Mouse (Mus musculus) MEL (cell line): ENCODE data around the gene Tmem8. TPM values are rescaled to one million over a fixed set of nuclear protein-coding genes. Genes with fewer than 3 reads are reported as not detected.

ENCODE experiments used
- DNase-seq: peaks from one replicate; pipeline ENCODE4 v3.0.0; 2011; ENCODE audit warnings: low read depth, low spot score
- H3K27ac ChIP-seq: 2 replicates; pipeline ENCODE4 v1.5.1; 2012; ENCODE audit warnings: low read depth, mild to moderate bottlenecking, control low read depth, low read length, moderate library complexity; ENCODE audit not compliant: control insufficient read depth
- H3K27me3 ChIP-seq, 2 experiments: fragments of 150-350 bp in 1 of 2; sonication (generic) in 1 of 2; 2 replicates each; pipeline ENCODE4 v1.6.1; 2012; ENCODE audit warnings: low read length in 2 of 2, mild to moderate bottlenecking in 2 of 2, improper control_type of control experiment in 1 of 2, moderate library complexity in 1 of 2; ENCODE audit not compliant: insufficient read depth in 2 of 2, control insufficient read depth in 1 of 2
- H3K36me3 ChIP-seq, 2 experiments: 2 replicates each; pipeline ENCODE4 v1.6.1; 2012 to 2014; ENCODE audit warnings: low read length in 2 of 2, improper control_type of control experiment in 1 of 2, inconsistent platforms in 1 of 2, mild to moderate bottlenecking in 1 of 2; ENCODE audit not compliant: insufficient read depth in 2 of 2, control insufficient read depth in 1 of 2
- H3K4me1 ChIP-seq, 2 experiments: fragments of 150-350 bp in 1 of 2; sonication (generic) in 1 of 2; 2 replicates each; pipeline ENCODE4 v1.6.1; 2012; ENCODE audit warnings: low read length in 2 of 2, improper control_type of control experiment in 1 of 2, mild to moderate bottlenecking in 1 of 2; ENCODE audit not compliant: insufficient read depth in 2 of 2, control insufficient read depth in 1 of 2
- H3K4me3 ChIP-seq, 2 experiments: fragments of 150-350 bp in 1 of 2; sonication (generic) in 1 of 2; 2 replicates each; pipeline ENCODE4 v1.5.1; 2012; ENCODE audit warnings: low read depth in 2 of 2, low read length in 2 of 2, mild to moderate bottlenecking in 2 of 2, moderate library complexity in 2 of 2, control low read depth in 1 of 2, improper control_type of control experiment in 1 of 2; ENCODE audit not compliant: control insufficient read depth in 1 of 2, insufficient read depth in 1 of 2
- H3K79me2 ChIP-seq: 2 replicates; pipeline ENCODE4 v1.6.1; 2012; ENCODE audit warnings: mild to moderate bottlenecking, low read length, moderate library complexity; ENCODE audit not compliant: control insufficient read depth, poor library complexity, insufficient read depth
- H3K9ac ChIP-seq: 2 replicates; pipeline ENCODE4 v1.6.1; 2012; ENCODE audit warnings: low read depth, mild to moderate bottlenecking, control low read depth, low read length, moderate library complexity; ENCODE audit not compliant: control insufficient read depth, poor library complexity, severe bottlenecking
- H3K9me3 ChIP-seq: fragments of 150-350 bp; sonication (generic); replicated peaks from 2 replicates; pipeline ENCODE4 v1.6.1; 2012; ENCODE audit warnings: mild to moderate bottlenecking, low read length, improper control_type of control experiment, moderate library complexity; ENCODE audit not compliant: insufficient read depth
- BHLHE40 ChIP-seq: IDR thresholded peaks from 2 replicates; pipeline ENCODE4 v1.6.1; 2012; ENCODE audit warnings: low read depth, mild to moderate bottlenecking, inconsistent platforms, low read length, improper control_type of control experiment, borderline replicate concordance
- CHD2 ChIP-seq: IDR thresholded peaks from 2 replicates; pipeline ENCODE4 v1.6.1; 2011; ENCODE audit warnings: low read length, improper control_type of control experiment
- CTCF ChIP-seq, 3 experiments: IDR thresholded peaks in 2 of 3; conservative IDR thresholded peaks in 1 of 3; 2 replicates each; pipeline ENCODE4 v1.5.1; 2011 to 2012; ENCODE audit warnings: low read length in 3 of 3, low read depth in 2 of 3, mild to moderate bottlenecking in 2 of 3, improper control_type of control experiment in 1 of 3, inconsistent platforms in 1 of 3, mixed read lengths in 1 of 3, moderate library complexity in 1 of 3; ENCODE audit not compliant: control insufficient read depth in 1 of 3, insufficient read depth in 1 of 3, poor library complexity in 1 of 3, severe bottlenecking in 1 of 3
- E2F4 ChIP-seq: IDR thresholded peaks from 2 replicates; pipeline ENCODE4 v1.6.1; 2011; ENCODE audit warnings: low read depth, low read length, improper control_type of control experiment, borderline replicate concordance
- ELF1 ChIP-seq: IDR thresholded peaks from 2 replicates; pipeline ENCODE4 v1.6.1; 2014; ENCODE audit warnings: low read depth, mild to moderate bottlenecking, inconsistent platforms, low read length, improper control_type of control experiment, moderate library complexity
- JUND ChIP-seq: IDR thresholded peaks from 2 replicates; pipeline ENCODE4 v1.6.1; 2011; ENCODE audit warnings: low read depth, mild to moderate bottlenecking, improper control_type of control experiment, low read length
- KAT2A ChIP-seq: conservative IDR thresholded peaks from 2 replicates; pipeline ENCODE4 v1.6.1; 2012; ENCODE audit warnings: low read depth, low read length, improper control_type of control experiment, inconsistent platforms
- MAZ ChIP-seq: IDR thresholded peaks from 2 replicates; pipeline ENCODE4 v1.6.1; 2012; ENCODE audit warnings: low read depth, mild to moderate bottlenecking, inconsistent platforms, low read length, improper control_type of control experiment
- MEF2A ChIP-seq: IDR thresholded peaks from 2 replicates; pipeline ENCODE4 v1.6.1; 2014; ENCODE audit warnings: low read depth, mild to moderate bottlenecking, inconsistent platforms, low read length, improper control_type of control experiment; ENCODE audit not compliant: poor library complexity, insufficient replicate concordance, severe bottlenecking; ENCODE audit errors: extremely low read depth
- MYB ChIP-seq: IDR thresholded peaks from 2 replicates; pipeline ENCODE4 v1.6.1; 2011; ENCODE audit warnings: mild to moderate bottlenecking, low read depth, low read length, improper control_type of control experiment
- NELFE ChIP-seq: IDR thresholded peaks from 2 replicates; pipeline ENCODE4 v1.6.1; 2011; ENCODE audit warnings: low read depth, low read length, improper control_type of control experiment
- NRF1 ChIP-seq: IDR thresholded peaks from 2 replicates; pipeline ENCODE4 v1.6.1; 2014; ENCODE audit warnings: low read depth, mild to moderate bottlenecking, inconsistent platforms, low read length, improper control_type of control experiment, moderate library complexity; ENCODE audit not compliant: poor library complexity, insufficient read depth, severe bottlenecking
- POLR2AphosphoS2 ChIP-seq: IDR thresholded peaks from 2 replicates; pipeline ENCODE4 v1.6.1; 2011; ENCODE audit warnings: low read length, improper control_type of control experiment
- SMC3 ChIP-seq: IDR thresholded peaks from 2 replicates; pipeline ENCODE4 v1.6.1; 2011; ENCODE audit warnings: low read depth, low read length, improper control_type of control experiment
- TAL1 ChIP-seq: IDR thresholded peaks from 2 replicates; pipeline ENCODE4 v1.6.1; 2012; ENCODE audit warnings: mild to moderate bottlenecking, inconsistent platforms, low read length, moderate library complexity, mixed read lengths
- ZC3H11A ChIP-seq: IDR thresholded peaks from 2 replicates; pipeline ENCODE4 v1.6.1; 2012; ENCODE audit warnings: low read depth, mild to moderate bottlenecking, inconsistent platforms, low read length, improper control_type of control experiment
- ZKSCAN1 ChIP-seq: IDR thresholded peaks from 2 replicates; pipeline ENCODE4 v1.6.1; 2012; ENCODE audit warnings: low read depth, mild to moderate bottlenecking, inconsistent platforms, low read length, improper control_type of control experiment, moderate library complexity
- ZNF384 ChIP-seq: IDR thresholded peaks from 2 replicates; pipeline ENCODE4 v1.6.1; 2012; ENCODE audit warnings: low read depth, mild to moderate bottlenecking, inconsistent platforms, low read length, improper control_type of control experiment
- polyA plus RNA-seq, 2 experiments: library from polyadenylated mRNA; stranded (reverse) in 1 of 2; unstranded in 1 of 2; fragments of >175 nt in 1 of 2; fragments of >200 nt in 1 of 2; gene quantifications; 2 replicates each; pipeline versions ENCODE4 v1.2.1 to v1.2.4; 2012; ENCODE audit warnings: low replicate concordance in 2 of 2, low read depth in 1 of 2; ENCODE audit not compliant: insufficient read length in 2 of 2, insufficient read depth in 1 of 2, missing spikeins in 1 of 2
- total RNA-seq: library from RNA; depleted of rRNA; stranded (reverse); fragments of 300-350 nt; gene quantifications from 2 replicates; pipeline ENCODE4 v1.2.3, GENCODE M21; 2012

Tmem8 gene
- total and polyA plus RNA-seq, 3 experiments: 4.7 to 16.7 TPM; not detected in 1

DNA sequence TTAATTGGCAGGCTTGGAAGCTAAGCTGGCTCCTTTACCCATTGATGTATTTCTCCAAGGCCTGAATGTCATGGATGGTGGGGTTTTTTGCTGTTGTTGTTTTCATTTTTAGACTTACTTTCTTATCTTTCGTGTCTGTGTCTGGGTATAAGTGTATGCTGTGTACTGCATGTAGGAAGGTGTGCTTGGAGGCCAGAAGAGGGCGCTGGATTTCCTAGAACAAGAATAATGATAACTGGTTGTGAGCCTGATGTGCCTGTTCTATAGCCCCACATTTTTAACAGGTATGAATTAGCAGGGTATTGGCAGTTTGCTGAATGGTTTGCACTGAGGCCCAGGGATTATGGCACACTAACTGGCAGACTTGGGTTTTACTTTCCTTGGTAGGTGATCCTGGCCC, 36.0 kb downstream of the Tmem8 start:
- H3K9me3 ChIP-seq: no peaks in the 10 kb centered on the region
- TF ChIP-seq KAT2A: no peak
- TF ChIP-seq E2F4: no peak
- peak; percentile 5 to 25 (median 10); a peak in 2 of 6 replicates for TF ChIP-seq CTCF (IDR thresholded peaks at IDR 0.05 in 2 of 3, conservative IDR thresholded peaks at IDR 0.05 in 1 of 3; ENCODE audit: control insufficient read depth in 1 of 3, insufficient read depth in 1 of 3, low read depth in 2 of 3, low read length in 3 of 3, poor library complexity in 1 of 3, severe bottlenecking in 1 of 3)
- no peak for TF ChIP-seq SMC3
- TF ChIP-seq ZNF384: no peak
- no peak for TF ChIP-seq NRF1
- TF ChIP-seq NELFE: no peak
- no peak for TF ChIP-seq MAZ
- H3K4me1 ChIP-seq: no peaks in the 10 kb centered on the region
- peaks cover 57% of the 10 kb centered on the region for H3K79me2 ChIP-seq
- no peak overlapping the region for H3K4me3 ChIP-seq
- H3K27me3 ChIP-seq: no peaks in the 10 kb centered on the region
- peaks cover 0 to 44% of the 10 kb centered on the region in 2 experiments; a peak in 2 of 4 replicates for H3K36me3 ChIP-seq
- no peak overlapping the region for H3K9ac ChIP-seq
- H3K27ac ChIP-seq: no peak overlapping the region
- peak; percentile 40 for DNase-seq

DNA sequence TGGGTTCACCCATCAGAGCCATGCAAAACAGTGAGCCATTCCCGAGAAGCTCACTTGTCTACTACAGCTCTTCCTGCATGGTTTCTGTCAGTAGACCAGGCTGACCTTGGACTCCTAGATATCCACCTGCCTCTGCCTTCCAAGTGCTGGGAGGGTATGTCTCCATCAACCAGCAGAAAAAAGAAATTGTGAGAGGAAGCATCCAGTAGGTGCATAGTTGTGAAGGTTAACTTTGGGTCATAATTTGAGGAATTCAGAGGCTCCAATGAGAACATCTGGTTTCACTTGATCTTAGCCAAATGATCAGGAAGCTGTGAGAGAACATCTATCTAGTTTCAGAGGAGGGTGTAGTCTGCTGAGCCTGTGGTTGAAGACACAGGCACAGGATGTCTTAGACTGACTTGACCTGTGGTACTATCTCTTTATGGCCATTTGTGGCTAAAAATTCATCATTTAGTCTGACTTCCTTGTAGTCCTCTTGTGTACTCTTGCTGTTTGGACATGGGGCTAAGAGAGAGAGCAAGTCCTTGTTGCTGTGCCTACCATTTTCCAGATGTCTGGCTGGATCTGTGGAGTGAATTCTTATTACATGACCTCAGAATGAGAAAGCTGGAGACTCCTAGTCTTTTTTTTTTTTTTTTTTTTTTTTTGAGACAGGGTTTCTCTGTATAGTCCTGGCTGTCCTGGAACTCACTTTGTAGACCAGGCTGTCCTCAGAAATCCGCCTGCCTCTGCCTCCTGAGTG, 39.0 kb downstream of the Tmem8 start:
- TF ChIP-seq CTCF (IDR thresholded peaks at IDR 0.05 in 2 of 3, conservative IDR thresholded peaks at IDR 0.05 in 1 of 3; ENCODE audit: control insufficient read depth in 1 of 3, insufficient read depth in 1 of 3, low read depth in 2 of 3, low read length in 3 of 3, poor library complexity in 1 of 3, severe bottlenecking in 1 of 3) (no peak), ZNF384 (no peak), POLR2AphosphoS2 (no peak), BHLHE40 (no peak), ZC3H11A (no peak), MEF2A (no peak), ZKSCAN1 (no peak), JUND (no peak), NRF1 (no peak), CHD2 (no peak), ELF1 (no peak), MAZ (no peak), TAL1 (no peak), MYB (no peak), NELFE (no peak)
- Histone ChIP-seq H3K36me3 (peaks cover 2 to 42% of the 10 kb centered on the region in 2 experiments; a peak in 2 of 4 replicates), H3K9me3 (no peaks in the 10 kb centered on the region), H3K4me3 (no peak overlapping the region), H3K79me2 (peaks cover 48% of the 10 kb centered on the region), H3K4me1 (no peaks in the 10 kb centered on the region), H3K27ac (no peak overlapping the region), H3K9ac (no peak overlapping the region), H3K27me3 (no peaks in the 10 kb centered on the region)
- no peak for DNase-seq
